Mouse (Mus musculus): Measurements from ENCODE around the gene Tlx3. TPM values are rescaled to one million over a fixed set of nuclear protein-coding genes. Genes with fewer than 3 reads are reported as not detected.

The Tlx3 gene
- total RNA-seq, 1 experiment from 2014 or later: not detected

- peak; percentile 60 to 65 for ATAC-seq (replicated peaks in 1 of 2; ENCODE audit: insufficient read depth in 1 of 2, low FRiP score in 2 of 2, low TSS enrichment in 1 of 2, low read depth in 1 of 2, poor library complexity in 2 of 2, severe bottlenecking in 2 of 2)
These were observed 41.0 kb downstream of the Tlx3 start for GRCm38 (mm10) chr11:33162211-33162997.

- ATAC-seq (replicated peaks in 1 of 2; ENCODE audit: insufficient read depth in 1 of 2, low FRiP score in 2 of 2, low TSS enrichment in 1 of 2, low read depth in 1 of 2, poor library complexity in 2 of 2, severe bottlenecking in 2 of 2): no peak
These were observed 43.6 kb downstream of the Tlx3 start for GRCm38 (mm10) chr11:33159741-33160140.

- ATAC-seq (replicated peaks in 1 of 2; ENCODE audit: insufficient read depth in 1 of 2, low FRiP score in 2 of 2, low TSS enrichment in 1 of 2, low read depth in 1 of 2, poor library complexity in 2 of 2, severe bottlenecking in 2 of 2): no peak
These were observed 45.8 kb downstream of the Tlx3 start for GRCm38 (mm10) chr11:33157453-33158196.

GRCm38 (mm10) chr11:33156436-33157015, 46.9 kb downstream of the Tlx3 start:
- ATAC-seq (replicated peaks in 1 of 2; ENCODE audit: insufficient read depth in 1 of 2, low FRiP score in 2 of 2, low TSS enrichment in 1 of 2, low read depth in 1 of 2, poor library complexity in 2 of 2, severe bottlenecking in 2 of 2): no peak

GRCm38 (mm10) chr11:33154459-33154858, 48.9 kb downstream of the Tlx3 start:
- ATAC-seq (replicated peaks in 1 of 2; ENCODE audit: insufficient read depth in 1 of 2, low FRiP score in 2 of 2, low TSS enrichment in 1 of 2, low read depth in 1 of 2, poor library complexity in 2 of 2, severe bottlenecking in 2 of 2): no peak

GRCm38 (mm10) chr11:33152997-33153396, 50.4 kb downstream of the Tlx3 start:
- no peak for ATAC-seq (replicated peaks in 1 of 2; ENCODE audit: insufficient read depth in 1 of 2, low FRiP score in 2 of 2, low TSS enrichment in 1 of 2, low read depth in 1 of 2, poor library complexity in 2 of 2, severe bottlenecking in 2 of 2)

GRCm38 (mm10) chr11:33151780-33152145, 51.6 kb downstream of the Tlx3 start:
- no peak for ATAC-seq (replicated peaks in 1 of 2; ENCODE audit: insufficient read depth in 1 of 2, low FRiP score in 2 of 2, low TSS enrichment in 1 of 2, low read depth in 1 of 2, poor library complexity in 2 of 2, severe bottlenecking in 2 of 2)

- ATAC-seq (replicated peaks in 1 of 2; ENCODE audit: insufficient read depth in 1 of 2, low FRiP score in 2 of 2, low TSS enrichment in 1 of 2, low read depth in 1 of 2, poor library complexity in 2 of 2, severe bottlenecking in 2 of 2): no peak
These were observed 52.1 kb downstream of the Tlx3 start for GRCm38 (mm10) chr11:33151128-33151779.

Other genes starting within 250 kb of the Tlx3 start
- not detected in 2 replicates for gene Fgf18, start 56.2 kb downstream of the Tlx3 start, total RNA-seq (2017)
- 2,529 and 3,030 TPM in 2 replicates for gene Npm1, start 40.4 kb downstream of the Tlx3 start, total RNA-seq (2017)
- 1.6 TPM in 1 of 2 replicates, not detected in the other for gene Gm12117, start 73.1 kb upstream of the Tlx3 start, total RNA-seq (2017)

Data from hematopoietic stem cell, adult 5-6 weeks (primary cell).